Mouse (Mus musculus) left cerebral cortex, postnatal 36 days (tissue): ENCODE results near the gene Id3. TPM values are rescaled to one million over a fixed set of nuclear protein-coding genes. Genes with fewer than 3 reads are reported as not detected.

Experiments
- total RNA-seq, 2 experiments: library from RNA; stranded (reverse); gene quantifications; 2 replicates each; pipeline ENCODE4 v1.2.3; 2021

Gene Id3
- total RNA-seq, 2 experiments from 2014 or later, result 35.3 to 40.7 TPM

Other genes starting within 250 kb of the Id3 start
- under 1 TPM; 0.12 to 0.14 TPM for gene Cnr2, start 248.1 kb upstream of the Id3 start, total RNA-seq
- gene Fuca1, start 222.8 kb upstream of the Id3 start, total RNA-seq, result 10 to 100 TPM; 31.7 to 40.0 TPM
- gene Hmgcl, start 197.0 kb upstream of the Id3 start, total RNA-seq, result 10 to 100 TPM; 28.9 to 30.6 TPM
- gene Gale, start 179.8 kb upstream of the Id3 start, total RNA-seq, result 10 to 100 TPM; 22.4 to 24.1 TPM
- gene Lypla2, start 170.9 kb upstream of the Id3 start, total RNA-seq, result 10 to 100 TPM; 80.0 to 86.1 TPM
- gene Pithd1, start 156.2 kb upstream of the Id3 start, total RNA-seq, result 10 to 100 TPM; 82.7 to 91.9 TPM
- 10 to 100 TPM; 27.7 to 29.4 TPM for gene Eloa, start 121.7 kb upstream of the Id3 start, total RNA-seq
- gene Rpl11, start 90.1 kb upstream of the Id3 start, total RNA-seq, result 100 to 1,000 TPM; 248 to 256 TPM
- gene E2f2, start 28.9 kb downstream of the Id3 start, total RNA-seq, result under 1 TPM; 0.61 to 0.72 TPM
- gene Asap3, start 62.9 kb downstream of the Id3 start, total RNA-seq, result 1 to 10 TPM; 2.2 to 2.5 TPM
- gene Tcea3, start 104.2 kb downstream of the Id3 start, total RNA-seq, result under 1 TPM; 0.63 to 0.74 TPM
- 10 to 100 TPM; 61.7 to 63.2 TPM for gene Zfp46, start 141.2 kb downstream of the Id3 start, total RNA-seq
- 10 to 100 TPM; 80.1 to 83.0 TPM for gene Hnrnpr, start 167.4 kb downstream of the Id3 start, total RNA-seq